Mouse (Mus musculus) ES-E14 (cell line): ENCODE results near the gene 1190005I06Rik.

Experiments used
- CHD2 ChIP-seq: IDR thresholded peaks from 2 replicates; pipeline ENCODE4 v1.6.1; 2014; ENCODE audit warnings: mild to moderate bottlenecking, low read depth, low read length, inconsistent platforms
- HCFC1 ChIP-seq: IDR thresholded peaks from 2 replicates; pipeline ENCODE4 v1.6.1; 2012; ENCODE audit warnings: low read length, inconsistent platforms, borderline replicate concordance; ENCODE audit not compliant: insufficient read depth
- ZC3H11A ChIP-seq: IDR thresholded peaks from 2 replicates; pipeline ENCODE4 v1.6.1; 2012; ENCODE audit warnings: low read depth, mild to moderate bottlenecking, inconsistent platforms, low read length, borderline replicate concordance
- ZNF384 ChIP-seq: IDR thresholded peaks from 2 replicates; pipeline ENCODE4 v1.6.1; 2012; ENCODE audit warnings: low read depth, low read length, inconsistent platforms

DNA sequence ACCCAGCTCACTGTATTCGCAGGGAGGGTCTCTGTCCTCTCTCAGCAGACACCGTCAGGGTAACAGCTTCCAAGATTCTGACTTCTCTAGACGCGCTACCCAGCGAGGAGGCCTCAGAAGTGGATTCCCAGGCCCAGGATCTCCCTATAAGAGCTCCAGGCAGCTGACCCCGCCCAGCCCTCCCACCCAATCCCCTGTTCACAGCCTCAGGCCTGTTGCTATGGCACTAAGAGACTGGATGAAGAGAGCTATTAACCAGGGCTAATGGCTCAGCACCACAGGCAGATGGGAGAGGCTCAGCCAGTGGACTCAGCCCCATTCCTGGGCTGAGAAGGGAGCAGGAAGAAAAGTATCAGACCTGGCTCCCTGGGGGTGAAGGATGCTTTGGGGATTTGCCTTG, 44.8 kb downstream of the 1190005I06Rik start:
- TF ChIP-seq HCFC1 (no peak), ZNF384 (no peak), ZC3H11A (no peak), CHD2 (no peak)
